Mouse (Mus musculus) MEL (cell line): ENCODE measurements around the gene Snorc.

Experiments used
- CTCF ChIP-seq, 3 experiments: IDR thresholded peaks in 2 of 3; conservative IDR thresholded peaks in 1 of 3; 2 replicates each; pipeline ENCODE4 v1.5.1; 2011 to 2012; ENCODE audit warnings: low read length in 3 of 3, low read depth in 2 of 3, mild to moderate bottlenecking in 2 of 3, improper control_type of control experiment in 1 of 3, inconsistent platforms in 1 of 3, mixed read lengths in 1 of 3, moderate library complexity in 1 of 3; ENCODE audit not compliant: control insufficient read depth in 1 of 3, insufficient read depth in 1 of 3, poor library complexity in 1 of 3, severe bottlenecking in 1 of 3
- GATA1 ChIP-seq: IDR thresholded peaks from 2 replicates; pipeline ENCODE4 v1.6.1; 2011; ENCODE audit warnings: low read depth, low read length, improper control_type of control experiment
- TBP ChIP-seq: IDR thresholded peaks from 2 replicates; pipeline ENCODE4 v1.8.0; 2011; ENCODE audit warnings: low read depth, low read length, improper control_type of control experiment

GRCm38 (mm10) chr1:87510845-87511244 lies 40.8 kb downstream of the Snorc start:
- TF ChIP-seq GATA1 (no peak), CTCF (IDR thresholded peaks at IDR 0.05 in 2 of 3, conservative IDR thresholded peaks at IDR 0.05 in 1 of 3; ENCODE audit: control insufficient read depth in 1 of 3, insufficient read depth in 1 of 3, low read depth in 2 of 3, low read length in 3 of 3, poor library complexity in 1 of 3, severe bottlenecking in 1 of 3) (no peak), TBP (no peak)
